Mouse (Mus musculus) adrenal gland, postnatal 36 days (tissue): Measurements from ENCODE around the gene Chit1. TPM values are rescaled to one million over a fixed set of nuclear protein-coding genes. Genes with fewer than 3 reads are reported as not detected.
A peak's percentile ranks its signal among the peaks of the same experiment; 100 is the strongest.

Experiments used
- DNase-seq, 2 experiments: peaks; one replicate each; pipeline ENCODE4 v3.0.0; 2021; ENCODE audit warnings: mixed read lengths in 1 of 2
- total RNA-seq, 2 experiments: library from RNA; stranded (reverse); gene quantifications; 2 replicates each; pipeline ENCODE4 v1.2.3; 2021

Chit1 gene
- total RNA-seq, 2 experiments from 2014 or later: not detected

- DNase-seq: peak; percentile 86 to 87
These were observed 12.1 kb upstream of the Chit1 start for GRCm38 (mm10) chr1:134098726-134099515.

- no peak for DNase-seq
These were observed 11.4 kb upstream of the Chit1 start for GRCm38 (mm10) chr1:134099516-134100235.

GRCm38 (mm10) chr1:134100401-134100800, 10.6 kb upstream of the Chit1 start:
- DNase-seq: no peak

GRCm38 (mm10) chr1:134100928-134101327, 10.1 kb upstream of the Chit1 start:
- DNase-seq: no peak

GRCm38 (mm10) chr1:134101593-134101992, 9.4 kb upstream of the Chit1 start:
- DNase-seq: peak in 1 of 2 experiments; percentile 22

GRCm38 (mm10) chr1:134103861-134104260, 7.2 kb upstream of the Chit1 start:
- no peak for DNase-seq

- DNase-seq: no peak
These were observed 5.8 kb upstream of the Chit1 start for GRCm38 (mm10) chr1:134105043-134105763.

- no peak for DNase-seq
These were observed 5.1 kb upstream of the Chit1 start for GRCm38 (mm10) chr1:134105764-134106430.

- peak; percentile 63 to 71 for DNase-seq
These were observed 4.3 kb upstream of the Chit1 start for GRCm38 (mm10) chr1:134106719-134107118.

GRCm38 (mm10) chr1:134107777-134108176, 3.3 kb upstream of the Chit1 start:
- DNase-seq: no peak

GRCm38 (mm10) chr1:134110015-134110414, 1.0 kb upstream of the Chit1 start:
- no peak for DNase-seq

GRCm38 (mm10) chr1:134110449-134110848, 593 bp upstream of the Chit1 start:
- no peak for DNase-seq

- DNase-seq: no peak
These were observed 2.5 kb downstream of the Chit1 start for GRCm38 (mm10) chr1:134113560-134113959.

GRCm38 (mm10) chr1:134114018-134114417, 3.0 kb downstream of the Chit1 start:
- DNase-seq: no peak

- DNase-seq: no peak
These were observed 3.7 kb downstream of the Chit1 start for GRCm38 (mm10) chr1:134114730-134115129.

GRCm38 (mm10) chr1:134115424-134115823, 4.4 kb downstream of the Chit1 start:
- no peak for DNase-seq

- DNase-seq: no peak
These were observed 6.1 kb downstream of the Chit1 start for GRCm38 (mm10) chr1:134117110-134117509.

GRCm38 (mm10) chr1:134120179-134120578, 9.1 kb downstream of the Chit1 start:
- DNase-seq: peak; percentile 80 to 84

GRCm38 (mm10) chr1:134122195-134122594, 11.2 kb downstream of the Chit1 start:
- peak in 1 of 2 experiments; percentile 27 for DNase-seq

GRCm38 (mm10) chr1:134133316-134133715, 22.3 kb downstream of the Chit1 start:
- no peak for DNase-seq

- DNase-seq: no peak
These were observed 25.3 kb downstream of the Chit1 start for GRCm38 (mm10) chr1:134136351-134136750.

GRCm38 (mm10) chr1:134138424-134138823, 27.4 kb downstream of the Chit1 start:
- DNase-seq: no peak
